Mouse (Mus musculus) hindbrain, embryonic 15.5 days (tissue): ENCODE results near the gene Dlx4. TPM values are rescaled to one million over a fixed set of nuclear protein-coding genes. Genes with fewer than 3 reads are reported as not detected.

Source experiments
- ATAC-seq: fragments of 200-750 bp; cut with Nextera tagmentation; 2 replicates; pipeline ENCODE4 v1.8.0; 2017; ENCODE audit warnings: low read depth, moderate number of reproducible peaks, moderate TSS enrichment; ENCODE audit not compliant: low FRiP score
- H3K27ac ChIP-seq: fragments of 300-500 bp; sonication (generic); replicated peaks from 2 replicates; pipeline ENCODE4 v1.5.1; 2015; ENCODE audit warnings: mild to moderate bottlenecking, inconsistent platforms
- H3K27me3 ChIP-seq: fragments of 300-500 bp; sonication (generic); 2 replicates; pipeline ENCODE4 v1.6.1; 2015; ENCODE audit warnings: control low read depth, inconsistent platforms
- H3K36me3 ChIP-seq: fragments of 300-500 bp; sonication (generic); 2 replicates; pipeline ENCODE4 v1.6.1; 2015; ENCODE audit warnings: control low read depth, inconsistent platforms
- H3K4me1 ChIP-seq: fragments of 300-500 bp; sonication (generic); replicated peaks from 2 replicates; pipeline ENCODE4 v1.6.1; 2015; ENCODE audit warnings: control low read depth, inconsistent platforms
- H3K4me2 ChIP-seq: fragments of 300-500 bp; sonication (generic); 2 replicates; pipeline ENCODE4 v1.6.1; 2015; ENCODE audit warnings: moderate library complexity, mild to moderate bottlenecking, inconsistent platforms
- H3K4me3 ChIP-seq: fragments of 300-500 bp; sonication (generic); 2 replicates; pipeline ENCODE4 v1.5.1; 2015; ENCODE audit warnings: mild to moderate bottlenecking, inconsistent platforms
- H3K9ac ChIP-seq: fragments of 300-500 bp; sonication (generic); 2 replicates; pipeline ENCODE4 v1.6.1; 2015; ENCODE audit warnings: inconsistent platforms
- H3K9me3 ChIP-seq: fragments of 300-500 bp; sonication (generic); 2 replicates; pipeline ENCODE4 v1.6.1; 2016; ENCODE audit warnings: control low read depth, inconsistent platforms
- WGBS: fragments of 180-500 bp; shearing (Covaris S2); methylation state at CpG from one replicate; pipeline ENCODE4 v1.1.7; 2015; 5-methylcytosine and 5-hydroxymethylcytosine counted together
- polyA plus RNA-seq: library from polyadenylated mRNA; unstranded; fragments of >200 nt; fragmentation: Nextera tagmentation; extraction: Ambion mirVana; gene quantifications from 2 replicates; pipeline ENCODE4 v1.2.1, GENCODE M21; 2015

The Dlx4 gene
- polyA plus RNA-seq, 1 experiment from 2014 or later: not detected

GRCm38 (mm10) chr11:95153681-95154080 is 7.6 kb upstream of the Dlx4 start:
- H3K9me3 ChIP-seq: no peaks in the 10 kb centered on the region
- WGBS: 78% methylated on average over 5 of the region's 5 CpGs
- no peak overlapping the region for H3K4me2 ChIP-seq
- no peak overlapping the region for H3K9ac ChIP-seq
- peaks cover 12% of the 10 kb centered on the region for H3K4me1 ChIP-seq
- no peak for ATAC-seq
- peaks cover 43% of the 10 kb centered on the region for H3K27me3 ChIP-seq
- H3K27ac ChIP-seq: no peak overlapping the region
- H3K36me3 ChIP-seq: no peaks in the 10 kb centered on the region
- H3K4me3 ChIP-seq: no peak overlapping the region

- H3K4me2 ChIP-seq: no peak overlapping the region
- H3K4me1 ChIP-seq: peaks cover 12% of the 10 kb centered on the region
- H3K9ac ChIP-seq: no peak overlapping the region
- H3K36me3 ChIP-seq: no peaks in the 10 kb centered on the region
- WGBS: 21% methylated on average over 5 of the region's 5 CpGs
- H3K9me3 ChIP-seq: no peaks in the 10 kb centered on the region
- ATAC-seq: no peak
- peaks cover 48% of the 10 kb centered on the region for H3K27me3 ChIP-seq
- H3K4me3 ChIP-seq: no peak overlapping the region
- no peak overlapping the region for H3K27ac ChIP-seq
Observed at GRCm38 (mm10) chr11:95153116-95153515, 7.1 kb upstream of the Dlx4 start.

GRCm38 (mm10) chr11:95150269-95151049 is 4.4 kb upstream of the Dlx4 start:
- Histone ChIP-seq H3K9ac (no peak overlapping the region), H3K27me3 (peaks cover 74% of the 10 kb centered on the region), H3K4me2 (0 out of 2 replicates have a peak overlapping the region, but pooled peaks have one; percentile 20), H3K9me3 (no peaks in the 10 kb centered on the region), H3K4me3 (no peak overlapping the region), H3K4me1 (peaks cover 21% of the 10 kb centered on the region), H3K36me3 (no peaks in the 10 kb centered on the region), H3K27ac (no peak overlapping the region)
- ATAC-seq: no peak
- WGBS: 1% methylated on average over 33 of the region's 33 CpGs

DNA sequence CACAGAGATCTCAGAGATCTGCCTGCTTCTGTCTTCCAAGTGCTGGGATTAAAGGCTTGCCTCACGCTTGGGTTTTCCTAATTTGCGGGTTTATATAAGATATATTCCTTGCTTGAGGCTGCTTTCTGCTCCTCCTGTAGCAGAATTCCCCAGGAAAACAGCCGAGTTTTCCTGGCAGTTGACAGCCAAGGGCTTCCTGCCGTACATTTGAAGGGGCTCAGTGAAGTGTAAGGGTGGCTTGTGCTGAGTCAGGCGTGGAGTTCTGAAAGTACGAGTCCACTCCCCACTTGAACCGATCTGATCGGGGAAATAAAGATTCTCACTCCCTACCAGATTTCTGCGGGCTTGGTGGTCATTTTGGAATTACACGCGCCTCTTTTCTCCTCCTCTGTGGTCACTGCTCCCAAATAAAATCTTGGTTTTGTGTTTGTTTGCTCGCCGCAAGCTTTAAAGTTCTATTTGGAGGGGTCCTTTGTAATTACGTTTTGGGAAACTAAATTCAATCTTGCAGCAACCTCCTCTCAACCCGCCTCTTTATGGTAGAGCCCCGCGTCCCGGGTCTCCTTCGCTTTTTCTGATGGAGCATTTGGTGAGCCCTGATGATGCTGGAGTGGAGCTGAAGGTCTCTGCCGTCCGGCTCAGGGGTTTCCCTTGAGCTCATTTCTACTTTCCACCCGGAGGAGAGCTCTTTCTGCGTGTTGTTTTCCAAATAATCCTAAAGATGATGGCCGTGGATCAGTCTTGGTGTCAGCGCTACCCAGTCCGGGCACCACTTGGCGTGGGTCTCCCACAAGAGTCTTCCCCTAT is 3.6 kb upstream of the Dlx4 start:
- H3K9me3 ChIP-seq: no peaks in the 10 kb centered on the region
- 0 out of 2 replicates have a peak overlapping the region, but pooled peaks have one; percentile 20 for H3K4me2 ChIP-seq
- H3K36me3 ChIP-seq: no peaks in the 10 kb centered on the region
- WGBS: 2% methylated on average over 27 of the region's 27 CpGs
- no peak overlapping the region for H3K27ac ChIP-seq
- peaks cover 29% of the 10 kb centered on the region for H3K4me1 ChIP-seq
- no peak overlapping the region for H3K4me3 ChIP-seq
- H3K27me3 ChIP-seq: peaks cover 82% of the 10 kb centered on the region
- H3K9ac ChIP-seq: no peak overlapping the region
- ATAC-seq: no peak

- 1% methylated on average over 9 of the region's 9 CpGs for WGBS
- Histone ChIP-seq H3K36me3 (no peaks in the 10 kb centered on the region), H3K4me3 (no peak overlapping the region), H3K4me1 (peaks cover 29% of the 10 kb centered on the region), H3K4me2 (no peak overlapping the region), H3K9me3 (no peaks in the 10 kb centered on the region), H3K27me3 (peaks cover 88% of the 10 kb centered on the region), H3K27ac (no peak overlapping the region), H3K9ac (no peak overlapping the region)
- no peak for ATAC-seq
Observed at GRCm38 (mm10) chr11:95148754-95149153, 2.7 kb upstream of the Dlx4 start.

DNA sequence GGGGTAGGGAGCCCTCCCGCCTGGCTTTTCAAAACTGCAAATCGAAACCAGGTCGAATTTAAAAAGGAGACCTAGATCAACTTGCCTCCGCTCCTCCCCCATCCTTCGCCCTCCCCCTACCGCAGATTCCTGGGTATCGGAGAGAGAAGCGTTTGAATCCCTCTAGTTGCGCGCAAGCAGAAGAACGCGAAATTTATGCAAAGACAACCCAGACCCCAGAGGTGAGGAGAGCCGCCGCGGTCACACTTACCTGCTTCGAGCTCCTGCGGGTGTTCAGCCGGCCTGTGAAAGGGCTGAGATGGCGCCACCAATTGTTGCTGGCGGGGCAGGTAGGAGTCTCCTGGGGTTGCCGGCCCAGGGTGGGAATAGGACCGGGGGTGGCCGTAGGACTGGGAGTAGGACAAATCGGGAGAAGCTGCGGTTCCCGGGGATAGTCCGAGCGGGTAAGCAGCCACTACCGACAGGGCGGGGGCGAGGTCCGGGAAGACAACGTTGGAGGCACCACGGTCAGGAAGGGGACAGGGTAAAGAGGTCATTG is 1.0 kb downstream of the Dlx4 start:
- H3K36me3 ChIP-seq: no peaks in the 10 kb centered on the region
- H3K4me3 ChIP-seq: peak overlapping the region; percentile 36
- no peak for ATAC-seq
- no peaks in the 10 kb centered on the region for H3K9me3 ChIP-seq
- H3K4me2 ChIP-seq: peak overlapping the region; percentile 67
- H3K9ac ChIP-seq: no peak overlapping the region
- peaks cover 91% of the 10 kb centered on the region for H3K27me3 ChIP-seq
- no peak overlapping the region for H3K27ac ChIP-seq
- H3K4me1 ChIP-seq: peaks cover 30% of the 10 kb centered on the region
- under 1% methylated on average over 34 of the region's 34 CpGs for whole genome bisulfite sequencing

GRCm38 (mm10) chr11:95144091-95144945 is 1.7 kb downstream of the Dlx4 start:
- H3K27ac ChIP-seq: no peak overlapping the region
- H3K9me3 ChIP-seq: no peaks in the 10 kb centered on the region
- peaks cover 94% of the 10 kb centered on the region for H3K27me3 ChIP-seq
- no peak overlapping the region for H3K4me3 ChIP-seq
- no peak overlapping the region for H3K9ac ChIP-seq
- WGBS: 7% methylated on average over 9 of the region's 9 CpGs
- H3K4me1 ChIP-seq: peaks cover 27% of the 10 kb centered on the region
- H3K4me2 ChIP-seq: peak overlapping the region; percentile 67; the same call in 1 of the 2 replicates
- no peaks in the 10 kb centered on the region for H3K36me3 ChIP-seq
- ATAC-seq: no peak

- H3K4me3 ChIP-seq: no peak overlapping the region
- H3K36me3 ChIP-seq: no peaks in the 10 kb centered on the region
- peaks cover 98% of the 10 kb centered on the region for H3K27me3 ChIP-seq
- no peak overlapping the region for H3K4me2 ChIP-seq
- no peak overlapping the region for H3K27ac ChIP-seq
- peaks cover 27% of the 10 kb centered on the region for H3K4me1 ChIP-seq
- WGBS: 2% methylated on average over 4 of the region's 4 CpGs
- no peak for ATAC-seq
- no peak overlapping the region for H3K9ac ChIP-seq
- H3K9me3 ChIP-seq: no peaks in the 10 kb centered on the region
Observed at GRCm38 (mm10) chr11:95143663-95144062, 2.4 kb downstream of the Dlx4 start.

DNA sequence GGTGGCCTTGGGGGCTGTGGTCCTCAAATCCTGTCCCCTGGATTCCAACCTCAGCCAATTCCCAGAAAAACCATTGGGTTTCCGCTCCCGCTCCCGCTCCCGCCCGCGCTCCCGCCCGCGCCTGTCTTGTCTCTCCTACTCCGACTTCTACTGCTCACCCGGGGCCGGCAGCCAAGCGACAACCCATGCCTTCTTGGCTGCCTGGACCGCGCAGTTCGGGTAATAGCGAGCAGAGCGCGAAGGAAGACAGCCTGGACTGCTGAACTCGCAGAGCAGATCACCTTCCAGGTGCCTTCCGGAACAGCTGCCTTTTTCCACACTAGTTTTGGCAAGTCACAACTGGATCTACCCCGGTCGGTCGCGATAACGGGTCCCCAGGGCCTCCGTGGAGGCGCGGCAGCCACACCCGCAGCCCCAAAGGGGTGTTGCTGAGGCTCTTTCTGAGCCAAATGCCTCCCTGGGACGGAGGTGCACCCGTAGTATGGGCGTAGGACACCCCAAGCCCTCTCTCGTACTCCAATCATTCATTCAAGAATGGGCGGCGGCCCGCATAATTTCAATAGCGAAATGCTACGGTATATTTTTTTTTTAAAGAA is 3.0 kb downstream of the Dlx4 start:
- H3K9ac ChIP-seq: no peak overlapping the region
- H3K9me3 ChIP-seq: no peaks in the 10 kb centered on the region
- peak overlapping the region; percentile 18; the same call in 1 of the 2 replicates for H3K4me2 ChIP-seq
- peak overlapping the region; percentile 10; the same call in 1 of the 2 replicates for H3K4me3 ChIP-seq
- ATAC-seq: no peak
- H3K36me3 ChIP-seq: no peaks in the 10 kb centered on the region
- H3K27ac ChIP-seq: no peak overlapping the region
- WGBS: 2% methylated on average over 39 of the region's 39 CpGs
- peaks cover 98% of the 10 kb centered on the region for H3K27me3 ChIP-seq
- peaks cover 27% of the 10 kb centered on the region for H3K4me1 ChIP-seq

DNA sequence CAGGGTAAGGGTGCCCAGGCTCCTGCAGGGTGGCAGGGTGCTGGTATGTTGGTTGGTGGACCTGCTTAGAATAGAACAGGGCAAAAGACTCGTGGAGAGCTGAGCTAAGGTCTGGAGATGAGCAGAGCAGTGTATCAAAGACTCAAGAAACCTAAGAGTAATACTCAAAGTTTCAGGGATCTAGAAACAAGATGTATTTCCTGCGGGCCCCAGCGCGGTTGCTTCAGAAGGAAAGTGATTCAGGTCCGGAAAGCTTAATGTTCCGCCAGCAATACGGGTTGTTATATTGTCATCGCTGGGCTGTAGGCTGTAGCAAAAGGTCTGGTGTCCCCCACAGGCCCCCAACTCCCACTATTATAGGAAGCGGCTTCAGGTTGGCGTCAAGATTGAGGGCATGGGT is 3.8 kb downstream of the Dlx4 start:
- Histone ChIP-seq H3K4me1 (peaks cover 27% of the 10 kb centered on the region), H3K9ac (no peak overlapping the region), H3K4me3 (no peak overlapping the region), H3K36me3 (no peaks in the 10 kb centered on the region), H3K9me3 (no peaks in the 10 kb centered on the region), H3K4me2 (no peak overlapping the region), H3K27me3 (peaks cover 94% of the 10 kb centered on the region), H3K27ac (no peak overlapping the region)
- ATAC-seq: no peak
- WGBS: 13% methylated on average over 10 of the region's 10 CpGs

GRCm38 (mm10) chr11:95139871-95140270 is 6.2 kb downstream of the Dlx4 start:
- WGBS: 62% methylated on average over 5 of the region's 5 CpGs
- H3K36me3 ChIP-seq: no peaks in the 10 kb centered on the region
- H3K4me3 ChIP-seq: no peak overlapping the region
- peaks cover 78% of the 10 kb centered on the region for H3K27me3 ChIP-seq
- H3K4me2 ChIP-seq: no peak overlapping the region
- H3K4me1 ChIP-seq: peaks cover 12% of the 10 kb centered on the region
- no peak overlapping the region for H3K9ac ChIP-seq
- no peak for ATAC-seq
- no peaks in the 10 kb centered on the region for H3K9me3 ChIP-seq
- H3K27ac ChIP-seq: no peak overlapping the region
